Mouse (Mus musculus): ENCODE data around the gene Fgf15. TPM values are rescaled to one million over a fixed set of nuclear protein-coding genes. Genes with fewer than 3 reads are reported as not detected.
A peak's percentile ranks its signal among the peaks of the same experiment; 100 is the strongest.
"Not testable (repeated sequence)": the region's sequence is repeated elsewhere in the genome, so short reads cannot be mapped to it uniquely, and the experiment has no call there.

The Fgf15 gene
- polyA plus RNA-seq, 1 experiment from 2014 or later = 0.21 TPM

DNA sequence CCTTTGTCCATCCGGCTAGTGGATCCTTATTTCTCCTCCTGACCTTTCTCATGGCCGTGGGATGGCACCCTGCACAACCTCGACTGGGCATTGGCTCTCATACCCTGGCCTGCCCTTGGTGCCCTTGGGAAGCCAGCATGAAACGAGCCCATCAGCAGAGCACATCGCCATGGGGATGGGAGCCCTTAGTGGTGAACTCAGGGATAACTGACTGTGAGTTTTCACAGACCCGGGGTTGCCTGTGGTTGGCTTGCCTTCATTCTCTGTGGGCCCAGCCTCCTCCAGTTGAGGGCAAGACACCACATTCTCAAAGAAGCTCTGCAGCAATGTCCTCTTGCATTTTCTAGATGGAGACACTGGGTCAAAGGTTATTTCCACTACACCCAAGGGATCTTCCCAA lies 4.0 kb upstream of the Fgf15 start:
- Histone ChIP-seq H3K4me2 (no peak overlapping the region), H3K9me3 (no peaks in the 10 kb centered on the region), H3K27ac (no peak overlapping the region), H3K36me3 (no peaks in the 10 kb centered on the region), H3K27me3 (replicated peaks) (peaks cover 46% of the 10 kb centered on the region), H3K9ac (no peak overlapping the region), H3K4me1 (peaks cover 21% of the 10 kb centered on the region), H3K4me3 (replicated peaks) (no peak overlapping the region)
- whole genome bisulfite sequencing = 55% methylated on average over 6 of the region's 6 CpGs
- no peak for ATAC-seq (ENCODE audit: insufficient read depth, low FRiP score, low read depth)

DNA sequence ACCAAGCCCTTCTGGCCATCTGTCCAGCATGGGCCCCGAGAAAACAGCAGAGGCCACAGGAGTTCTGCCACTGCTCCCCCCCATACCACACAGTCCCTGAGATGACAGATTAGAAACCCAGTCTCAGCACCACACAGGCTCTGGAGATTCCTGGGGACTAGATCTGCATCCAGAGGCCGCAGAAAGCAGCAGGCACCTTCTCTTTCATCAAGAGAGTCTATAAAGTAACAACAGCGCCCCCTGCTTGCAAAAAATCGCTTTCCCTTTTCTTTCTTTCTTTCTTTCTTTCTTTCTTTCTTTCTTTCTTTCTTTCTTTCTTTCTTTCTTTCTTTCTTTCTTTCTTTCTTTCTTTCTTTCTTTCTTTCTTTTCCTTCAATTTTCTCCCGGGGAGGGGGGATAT lies 2.1 kb upstream of the Fgf15 start:
- Histone ChIP-seq H3K9me3 (no peaks in the 10 kb centered on the region), H3K36me3 (no peaks in the 10 kb centered on the region), H3K27ac (no peak overlapping the region), H3K4me1 (peaks cover 21% of the 10 kb centered on the region), H3K4me2 (no peak overlapping the region), H3K9ac (no peak overlapping the region), H3K27me3 (replicated peaks) (peaks cover 56% of the 10 kb centered on the region), H3K4me3 (replicated peaks) (no peak overlapping the region)
- ATAC-seq (ENCODE audit: insufficient read depth, low FRiP score, low read depth) = no peak
- 7% methylated on average over 5 of the region's 5 CpGs for WGBS

DNA sequence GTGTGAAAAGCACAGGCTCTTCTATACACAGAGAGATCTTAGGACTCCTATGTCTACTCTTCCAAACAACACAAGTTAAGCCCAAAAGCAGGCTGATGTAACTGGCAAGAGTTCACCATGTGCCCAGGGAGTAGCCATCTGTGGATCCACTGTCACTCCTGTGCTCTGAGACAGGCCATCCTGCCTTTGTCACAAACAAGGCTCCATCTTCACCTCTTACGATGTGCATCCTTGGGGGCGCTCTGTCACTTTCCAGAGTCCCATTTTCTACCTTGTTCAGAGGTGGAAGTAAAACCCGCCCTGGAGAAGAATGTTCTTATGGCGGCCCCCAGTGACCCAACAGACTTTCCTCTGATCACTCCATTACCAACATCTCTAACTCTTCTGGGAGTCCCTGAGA lies 1.6 kb upstream of the Fgf15 start:
- H3K4me2 ChIP-seq = 0 out of 2 replicates have a peak overlapping the region, but pooled peaks have one; percentile 95
- no peak for ATAC-seq (ENCODE audit: insufficient read depth, low FRiP score, low read depth)
- H3K4me1 ChIP-seq = peaks cover 21% of the 10 kb centered on the region
- 7% methylated on average over 4 of the region's 4 CpGs for WGBS
- no peak overlapping the region for H3K27ac ChIP-seq
- H3K4me3 ChIP-seq (replicated peaks) = 0 out of 2 replicates have a peak overlapping the region, but pooled peaks have one; percentile 49
- peaks cover 56% of the 10 kb centered on the region for H3K27me3 ChIP-seq (replicated peaks)
- H3K9me3 ChIP-seq = no peaks in the 10 kb centered on the region
- H3K9ac ChIP-seq = no peak overlapping the region
- no peaks in the 10 kb centered on the region for H3K36me3 ChIP-seq

DNA sequence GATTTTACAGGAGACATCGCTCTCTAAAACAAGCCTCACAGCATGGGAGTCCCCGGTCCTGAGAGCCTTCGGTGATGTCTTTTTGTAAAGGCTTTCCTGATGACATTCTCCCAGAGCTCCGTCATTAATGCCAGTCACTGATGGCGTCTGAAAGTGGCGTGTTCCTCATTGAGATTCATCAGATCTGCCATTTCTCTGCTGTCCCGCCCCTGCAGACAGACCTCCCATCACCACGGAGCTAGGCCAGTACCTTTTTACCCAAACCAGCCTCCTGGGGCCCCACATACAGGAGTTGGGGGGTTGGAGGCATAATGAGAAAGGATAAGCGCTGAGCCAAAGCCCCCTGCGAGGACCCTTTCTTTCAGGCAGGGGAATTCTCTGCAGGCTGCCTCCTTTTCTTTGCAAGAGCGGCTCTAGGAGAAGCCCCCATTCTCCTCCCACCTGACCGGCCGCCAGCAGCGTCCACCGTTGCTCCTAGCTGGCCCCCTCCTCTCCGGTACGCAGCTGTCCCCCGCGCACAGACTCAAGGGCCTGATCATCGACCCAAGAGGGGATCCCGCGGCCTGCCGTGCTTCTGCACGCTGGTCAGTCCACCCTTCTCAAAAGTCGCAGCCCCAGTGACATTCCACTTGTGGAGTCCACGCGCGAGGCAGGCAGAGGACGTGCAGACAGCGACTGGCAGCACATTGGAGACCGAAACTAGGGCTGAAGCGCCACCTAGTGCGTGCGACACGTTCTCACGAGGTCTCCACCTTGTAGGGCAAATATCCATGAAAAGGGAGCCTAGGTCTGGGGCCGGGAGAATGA lies 823 bp upstream of the Fgf15 start:
- H3K9ac ChIP-seq = no peak overlapping the region
- H3K4me3 ChIP-seq (replicated peaks) = peak overlapping the region; percentile 49
- H3K36me3 ChIP-seq = no peaks in the 10 kb centered on the region
- peak; percentile 53; the same call in 1 of the 2 replicates for ATAC-seq (ENCODE audit: insufficient read depth, low FRiP score, low read depth)
- H3K4me2 ChIP-seq = peak overlapping the region; percentile 95
- H3K27ac ChIP-seq = no peak overlapping the region
- peaks cover 21% of the 10 kb centered on the region for H3K4me1 ChIP-seq
- H3K9me3 ChIP-seq = no peaks in the 10 kb centered on the region
- H3K27me3 ChIP-seq (replicated peaks) = peaks cover 58% of the 10 kb centered on the region
- WGBS = 1% methylated on average over 37 of the region's 37 CpGs

DNA sequence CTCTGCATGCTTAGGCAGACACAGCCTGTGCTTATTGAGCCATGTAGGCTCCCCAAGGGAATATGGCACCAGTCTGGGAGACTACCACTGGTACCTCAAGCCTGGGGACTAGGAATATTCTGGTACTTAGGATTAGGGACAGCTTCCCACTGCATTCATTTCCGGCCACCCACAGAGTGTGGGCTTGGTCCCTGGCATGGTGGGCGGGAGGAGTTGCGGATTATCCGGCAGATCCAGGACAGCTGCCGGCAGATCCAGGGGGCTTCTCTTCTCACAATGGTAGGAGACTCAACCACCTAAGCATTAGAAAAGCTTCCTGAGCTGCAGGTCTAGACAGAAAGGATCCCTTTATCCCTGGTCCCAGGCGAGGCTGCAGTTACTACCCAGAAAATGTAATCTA lies 2.2 kb downstream of the Fgf15 start:
- Histone ChIP-seq H3K27ac (no peak overlapping the region), H3K4me3 (replicated peaks) (no peak overlapping the region)
- WGBS = 65% methylated on average over 6 of the region's 6 CpGs

DNA sequence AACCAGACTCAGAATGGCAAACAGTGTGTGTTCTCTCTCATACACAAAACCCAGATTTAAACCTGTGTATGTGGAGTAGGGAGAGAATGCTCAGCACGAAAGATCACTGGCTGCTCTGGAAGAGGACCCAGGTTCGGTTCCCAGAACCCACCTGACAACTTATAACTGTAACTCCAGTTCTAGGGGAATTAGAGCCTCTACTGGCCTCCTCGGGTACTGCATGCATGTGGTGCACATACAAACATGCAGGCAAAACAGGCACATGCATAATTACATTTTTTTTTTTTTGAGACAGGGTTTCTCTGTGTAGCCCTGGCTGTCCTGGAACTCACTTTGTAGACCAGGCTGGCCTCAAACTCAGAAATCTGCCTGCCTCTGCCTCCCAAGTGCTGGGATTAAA lies 9.2 kb downstream of the Fgf15 start:
- H3K9me3 ChIP-seq; H3K4me3 ChIP-seq (replicated peaks); H3K27ac ChIP-seq; H3K9ac ChIP-seq; H3K4me2 ChIP-seq; H3K4me1 ChIP-seq; H3K36me3 ChIP-seq; H3K27me3 ChIP-seq (replicated peaks); ATAC-seq (ENCODE audit: insufficient read depth, low FRiP score, low read depth): not testable (repeated sequence)
- WGBS = 90% methylated on average over 3 of the region's 3 CpGs

More for the DNA sequence above, 2.2 kb downstream of the Fgf15 start:
- H3K4me1 ChIP-seq = peaks cover 21% of the 10 kb centered on the region
- no peaks in the 10 kb centered on the region for H3K9me3 ChIP-seq
- peaks cover 59% of the 10 kb centered on the region for H3K27me3 ChIP-seq (replicated peaks)
- H3K36me3 ChIP-seq = no peaks in the 10 kb centered on the region
- no peak for ATAC-seq (ENCODE audit: insufficient read depth, low FRiP score, low read depth)
- H3K4me2 ChIP-seq = no peak overlapping the region
- H3K9ac ChIP-seq = no peak overlapping the region

DNA sequence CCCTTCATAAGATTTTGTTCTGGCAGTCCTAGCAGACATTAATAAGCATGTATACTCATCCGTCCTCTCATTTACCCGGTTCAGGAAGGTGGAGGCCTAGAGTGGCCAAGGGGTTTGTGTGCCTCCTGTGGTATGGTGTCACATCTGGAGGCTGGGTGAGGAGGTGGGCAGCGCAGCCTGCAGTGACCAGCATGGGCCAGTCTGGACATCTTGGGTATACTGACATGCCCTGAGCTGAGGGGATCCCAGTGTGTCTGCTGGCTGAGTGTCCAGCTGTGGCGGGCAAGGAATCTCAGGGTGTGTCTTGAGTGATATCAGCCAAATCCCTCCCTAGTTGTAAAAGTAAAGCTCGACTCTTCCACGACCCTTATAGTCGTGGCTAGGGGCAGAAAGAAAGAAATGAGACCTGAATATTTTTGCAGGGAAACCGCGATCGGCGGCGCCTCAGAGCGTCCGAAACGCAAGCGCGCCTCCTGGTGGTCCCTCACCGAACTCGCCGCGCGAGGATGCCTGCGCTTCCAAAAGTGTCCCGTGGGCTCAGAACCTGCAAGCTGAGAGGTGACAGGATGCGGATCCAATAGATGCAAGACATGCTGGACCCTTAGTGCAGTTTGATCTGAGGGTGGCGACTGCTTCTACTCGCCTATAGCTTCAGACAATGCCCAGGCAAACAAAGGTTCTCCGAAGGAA lies 10.5 kb downstream of the Fgf15 start:
- peak overlapping the region; percentile 7; the same call in 1 of the 2 replicates for H3K4me3 ChIP-seq (replicated peaks)
- 0 out of 2 replicates have a peak, but pooled peaks cover 7% of the 10 kb centered on the region for H3K4me1 ChIP-seq
- H3K27ac ChIP-seq = no peak overlapping the region
- no peaks in the 10 kb centered on the region for H3K9me3 ChIP-seq
- peak overlapping the region; percentile 43 for H3K4me2 ChIP-seq
- H3K36me3 ChIP-seq = no peaks in the 10 kb centered on the region
- no peak overlapping the region for H3K9ac ChIP-seq
- H3K27me3 ChIP-seq (replicated peaks) = 0 out of 2 replicates have a peak, but pooled peaks cover 4% of the 10 kb centered on the region
- WGBS = 10% methylated on average over 28 of the region's 28 CpGs
- ATAC-seq (ENCODE audit: insufficient read depth, low FRiP score, low read depth) = peak; percentile 10; the same call in 1 of the 2 replicates

DNA sequence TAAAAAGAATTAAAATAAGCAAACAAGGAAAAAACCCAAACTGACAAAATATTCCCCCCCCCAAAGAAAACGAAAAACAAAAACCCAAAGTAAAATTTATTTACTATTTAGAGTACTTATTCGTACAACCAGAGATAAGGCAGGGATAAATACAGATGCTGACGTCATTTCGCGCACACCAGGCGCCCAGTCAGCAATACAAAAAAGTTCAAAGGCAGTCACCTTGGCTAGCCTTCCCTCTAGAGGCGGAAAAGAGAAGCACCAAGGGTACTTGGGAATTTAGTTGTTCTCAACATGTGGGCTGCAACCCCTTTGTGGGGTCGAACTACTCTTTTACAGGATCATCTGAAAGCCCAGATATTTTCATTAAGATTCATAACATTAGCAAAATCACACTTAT lies 11.5 kb downstream of the Fgf15 start:
- H3K36me3 ChIP-seq = no peaks in the 10 kb centered on the region
- 11% methylated on average over 8 of the region's 8 CpGs for WGBS
- ATAC-seq (ENCODE audit: insufficient read depth, low FRiP score, low read depth) = no peak
- H3K4me3 ChIP-seq (replicated peaks) = no peak overlapping the region
- H3K27me3 ChIP-seq (replicated peaks) = 0 out of 2 replicates have a peak, but pooled peaks cover 4% of the 10 kb centered on the region
- no peak overlapping the region for H3K27ac ChIP-seq
- no peak overlapping the region for H3K9ac ChIP-seq
- 0 out of 2 replicates have a peak, but pooled peaks cover 7% of the 10 kb centered on the region for H3K4me1 ChIP-seq
- no peak overlapping the region for H3K4me2 ChIP-seq
- H3K9me3 ChIP-seq = no peaks in the 10 kb centered on the region

DNA sequence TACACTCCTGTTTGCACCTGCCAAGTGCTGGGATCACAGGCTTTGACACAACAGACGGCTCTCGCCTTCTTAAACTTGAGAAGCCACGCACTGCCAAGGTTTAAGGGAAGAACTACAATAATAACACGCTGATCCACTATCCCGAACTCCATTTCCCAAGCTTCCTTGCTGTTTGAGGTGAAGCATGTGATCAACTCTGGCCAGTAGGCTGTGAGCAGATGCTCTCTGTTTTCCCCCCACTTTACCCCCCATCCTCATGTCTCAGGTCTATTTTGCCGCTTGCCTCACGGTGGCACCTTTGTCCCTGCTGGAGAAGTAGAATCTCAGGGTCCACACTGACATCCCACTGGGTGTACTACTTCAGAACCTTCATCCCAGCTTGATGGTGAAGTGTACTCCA lies 12.4 kb downstream of the Fgf15 start:
- 0 out of 2 replicates have a peak, but pooled peaks cover 4% of the 10 kb centered on the region for H3K27me3 ChIP-seq (replicated peaks)
- WGBS = 32% methylated on average over 7 of the region's 7 CpGs
- no peak overlapping the region for H3K9ac ChIP-seq
- no peak overlapping the region for H3K4me3 ChIP-seq (replicated peaks)
- no peak overlapping the region for H3K4me2 ChIP-seq
- no peaks in the 10 kb centered on the region for H3K9me3 ChIP-seq
- no peak for ATAC-seq (ENCODE audit: insufficient read depth, low FRiP score, low read depth)
- no peak overlapping the region for H3K27ac ChIP-seq
- H3K4me1 ChIP-seq = 0 out of 2 replicates have a peak, but pooled peaks cover 7% of the 10 kb centered on the region
- H3K36me3 ChIP-seq = no peaks in the 10 kb centered on the region

DNA sequence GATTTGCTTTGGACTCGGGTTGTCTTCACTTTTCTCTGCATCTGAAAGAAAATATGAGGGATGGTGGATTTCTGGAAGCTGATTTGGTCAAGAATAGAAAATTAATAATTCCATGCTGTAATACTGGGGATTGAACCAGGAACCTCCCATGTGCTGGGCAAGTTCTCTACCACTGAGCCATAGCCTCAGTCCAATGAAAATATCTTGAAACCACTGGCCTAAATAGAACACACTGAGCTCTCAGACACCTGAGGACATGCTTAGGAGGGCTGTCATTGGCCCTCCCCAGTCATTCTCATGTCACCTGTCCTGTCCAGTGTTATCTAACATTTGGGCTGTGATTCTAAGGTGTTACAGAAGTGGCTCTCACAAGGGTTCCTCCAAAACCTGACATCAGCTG lies 14.8 kb downstream of the Fgf15 start:
- H3K4me2 ChIP-seq = no peak overlapping the region
- WGBS = 76% methylated on average over 1 of the region's 1 CpGs

DNA sequence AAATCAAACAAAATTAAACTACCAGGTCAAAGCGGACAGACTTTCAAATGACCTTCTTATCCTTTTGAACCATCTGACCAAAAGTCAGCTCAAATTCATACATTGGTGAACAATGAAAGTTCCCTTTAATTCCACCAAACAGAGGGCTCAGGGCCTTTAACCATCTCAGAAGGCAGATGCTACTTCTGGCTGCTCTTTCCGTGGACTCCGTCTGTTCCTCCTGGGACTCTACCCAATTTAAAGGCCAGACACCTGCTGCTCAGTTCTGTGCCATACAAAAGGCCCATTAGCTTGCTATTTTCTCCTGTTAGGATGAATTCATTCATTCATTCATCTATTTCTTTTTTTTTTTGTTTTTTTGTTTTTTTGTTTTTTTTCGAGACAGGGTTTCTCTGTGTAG lies 16.6 kb downstream of the Fgf15 start:
- H3K9ac ChIP-seq = no peak overlapping the region
- no peaks in the 10 kb centered on the region for H3K9me3 ChIP-seq
- H3K4me2 ChIP-seq = no peak overlapping the region
- H3K36me3 ChIP-seq = peaks cover 5% of the 10 kb centered on the region; the same call in 1 of the 2 replicates
- H3K4me1 ChIP-seq = peaks cover 10% of the 10 kb centered on the region
- H3K27me3 ChIP-seq (replicated peaks) = no peaks in the 10 kb centered on the region
- ATAC-seq (ENCODE audit: insufficient read depth, low FRiP score, low read depth) = no peak
- H3K27ac ChIP-seq = no peak overlapping the region
- 80% methylated on average over 4 of the region's 4 CpGs for WGBS
- no peak overlapping the region for H3K4me3 ChIP-seq (replicated peaks)

More for the DNA sequence above, 14.8 kb downstream of the Fgf15 start:
- Histone ChIP-seq H3K9ac (no peak overlapping the region), H3K36me3 (no peaks in the 10 kb centered on the region), H3K4me1 (peaks cover 15% of the 10 kb centered on the region), H3K27ac (no peak overlapping the region), H3K9me3 (no peaks in the 10 kb centered on the region), H3K27me3 (replicated peaks) (0 out of 2 replicates have a peak, but pooled peaks cover 4% of the 10 kb centered on the region), H3K4me3 (replicated peaks) (no peak overlapping the region)
- ATAC-seq (ENCODE audit: insufficient read depth, low FRiP score, low read depth) = no peak
